Mouse (Mus musculus) kidney, postnatal 36 days (tissue): ENCODE results near the gene 2010003K11Rik.
"Not testable (repeated sequence)": the region's sequence is repeated elsewhere in the genome, so short reads cannot be mapped to it uniquely, and the experiment has no call there.

Source experiments
- DNase-seq, 2 experiments: peaks; one replicate each; pipeline ENCODE4 v3.0.0; 2021 to 2022; ENCODE audit warnings: mixed read lengths in 2 of 2

Gene 2010003K11Rik

GRCm38 (mm10) chr19:4455071-4455800 lies 43.1 kb downstream of the 2010003K11Rik start:
- no peak for DNase-seq

GRCm38 (mm10) chr19:4454040-4454439 lies 44.3 kb downstream of the 2010003K11Rik start:
- DNase-seq, result not testable (repeated sequence)

- DNase-seq, result no peak
Observed at GRCm38 (mm10) chr19:4452525-4452924, 45.9 kb downstream of the 2010003K11Rik start.

- no peak for DNase-seq
Observed at GRCm38 (mm10) chr19:4451965-4452364, 46.4 kb downstream of the 2010003K11Rik start.

- no peak for DNase-seq
Observed at GRCm38 (mm10) chr19:4451098-4451497, 47.3 kb downstream of the 2010003K11Rik start.

- no peak for DNase-seq
Observed at GRCm38 (mm10) chr19:4450666-4451065, 47.7 kb downstream of the 2010003K11Rik start.

- DNase-seq, result no peak
Observed at GRCm38 (mm10) chr19:4449230-4449629, 49.2 kb downstream of the 2010003K11Rik start.

- DNase-seq, result no peak
Observed at GRCm38 (mm10) chr19:4447445-4447844, 50.9 kb downstream of the 2010003K11Rik start.
